Mouse (Mus musculus): ENCODE measurements around the gene Krtap28-10.

DNA sequence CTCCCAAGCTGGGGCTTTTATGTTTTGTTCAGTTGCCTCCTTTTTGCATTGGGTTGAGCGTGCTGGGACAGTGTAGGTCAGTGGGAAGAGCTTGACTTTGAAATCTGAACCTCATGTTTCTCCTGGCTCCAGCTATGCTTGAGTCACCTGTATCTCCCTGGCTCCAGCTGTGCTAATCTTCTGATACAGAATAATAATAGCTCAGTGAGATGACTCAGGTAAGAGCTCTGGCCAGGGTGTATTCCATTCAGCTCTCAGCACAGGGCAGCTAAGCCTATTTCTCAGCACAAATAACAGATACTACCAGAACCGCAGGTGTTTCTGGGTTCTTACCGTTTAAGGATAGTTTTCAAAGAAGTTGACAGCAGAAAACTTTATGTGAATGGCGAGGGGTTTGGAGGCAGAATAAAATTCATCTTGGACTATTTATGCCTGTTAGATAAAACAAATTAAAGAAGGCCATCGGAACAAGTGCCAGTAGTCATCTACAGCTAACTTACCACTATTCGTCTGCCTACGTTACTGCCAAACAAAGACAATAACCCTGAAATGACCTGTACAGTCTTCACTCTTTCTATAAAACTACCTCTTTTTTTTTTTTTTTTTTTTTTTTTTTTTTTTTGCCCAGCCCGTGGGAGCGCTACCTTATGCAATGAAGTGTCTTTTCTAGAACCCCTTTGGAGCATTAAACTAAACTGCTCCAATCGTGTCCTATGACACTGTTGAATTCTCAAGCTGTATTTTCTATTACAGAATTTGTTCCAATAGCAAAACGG, 5.2 kb downstream of the Krtap28-10 start:
- no peak for TF ChIP-seq POLR2A (IDR thresholded peaks at IDR 0.05; ENCODE audit: low read depth, low read length)
- TF ChIP-seq CTCF (IDR thresholded peaks at IDR 0.05; ENCODE audit: extremely low read depth, insufficient read depth, insufficient read length, insufficient replicate concordance): no peak
